Mouse (Mus musculus): Measurements from ENCODE around the gene Usp46. TPM values are rescaled to one million over a fixed set of nuclear protein-coding genes. Genes with fewer than 3 reads are reported as not detected.

The Usp46 gene
- polyA plus RNA-seq, 1 experiment from 2014 or later = 32.5 TPM

GRCm38 (mm10) chr5:74094841-74095437, 26.7 kb upstream of the Usp46 start:
- Histone ChIP-seq H3K36me3 (ENCODE audit: control insufficient read depth, insufficient read depth) (peaks cover 4% of the 10 kb centered on the region; the same call in 1 of the 2 replicates), H3K4me3 (replicated peaks; ENCODE audit: low read length) (no peak overlapping the region; the same call in 1 of the 2 replicates), H3K9ac (replicated peaks; ENCODE audit: low read depth, low read length) (no peak overlapping the region), H3K4me2 (ENCODE audit: low read length) (peak overlapping the region; percentile 87), H3K9me3 (ENCODE audit: control insufficient read depth, low read length) (no peaks in the 10 kb centered on the region), H3K4me1 (replicated peaks; ENCODE audit: control insufficient read depth, insufficient read depth, low read length) (peaks cover 19% of the 10 kb centered on the region), H3K27ac (ENCODE audit: low read length) (no peak overlapping the region), H3K27me3 (replicated peaks; ENCODE audit: control insufficient read depth, insufficient read depth, low read length) (no peaks in the 10 kb centered on the region)
- WGBS = 89% methylated on average over 8 of the region's 8 CpGs
- no peak for ATAC-seq

GRCm38 (mm10) chr5:74093556-74094428, 25.6 kb upstream of the Usp46 start:
- Histone ChIP-seq H3K4me3 (replicated peaks; ENCODE audit: low read length) (peak overlapping the region; percentile 52), H3K27me3 (replicated peaks; ENCODE audit: control insufficient read depth, insufficient read depth, low read length) (no peaks in the 10 kb centered on the region), H3K9me3 (ENCODE audit: control insufficient read depth, low read length) (no peaks in the 10 kb centered on the region), H3K4me2 (ENCODE audit: low read length) (peak overlapping the region; percentile 87), H3K9ac (replicated peaks; ENCODE audit: low read depth, low read length) (peak overlapping the region; percentile 68), H3K36me3 (ENCODE audit: control insufficient read depth, insufficient read depth) (peaks cover 4% of the 10 kb centered on the region; the same call in 1 of the 2 replicates), H3K4me1 (replicated peaks; ENCODE audit: control insufficient read depth, insufficient read depth, low read length) (peaks cover 14% of the 10 kb centered on the region), H3K27ac (ENCODE audit: low read length) (peak overlapping the region; percentile 62)
- 20% methylated on average over 11 of the region's 11 CpGs for WGBS
- no peak for ATAC-seq

- Histone ChIP-seq H3K9ac (replicated peaks; ENCODE audit: low read depth, low read length) (peak overlapping the region; percentile 68), H3K27me3 (replicated peaks; ENCODE audit: control insufficient read depth, insufficient read depth, low read length) (no peaks in the 10 kb centered on the region), H3K9me3 (ENCODE audit: control insufficient read depth, low read length) (no peaks in the 10 kb centered on the region), H3K4me1 (replicated peaks; ENCODE audit: control insufficient read depth, insufficient read depth, low read length) (peaks cover 14% of the 10 kb centered on the region), H3K27ac (ENCODE audit: low read length) (peak overlapping the region; percentile 62), H3K36me3 (ENCODE audit: control insufficient read depth, insufficient read depth) (peaks cover 4% of the 10 kb centered on the region; the same call in 1 of the 2 replicates), H3K4me2 (ENCODE audit: low read length) (peak overlapping the region; percentile 87), H3K4me3 (replicated peaks; ENCODE audit: low read length) (peak overlapping the region; percentile 52)
- WGBS = under 1% methylated on average over 56 of the region's 57 CpGs
- peak; percentile 98 for ATAC-seq
Measured at GRCm38 (mm10) chr5:74092833-74093555, 24.8 kb upstream of the Usp46 start.

DNA sequence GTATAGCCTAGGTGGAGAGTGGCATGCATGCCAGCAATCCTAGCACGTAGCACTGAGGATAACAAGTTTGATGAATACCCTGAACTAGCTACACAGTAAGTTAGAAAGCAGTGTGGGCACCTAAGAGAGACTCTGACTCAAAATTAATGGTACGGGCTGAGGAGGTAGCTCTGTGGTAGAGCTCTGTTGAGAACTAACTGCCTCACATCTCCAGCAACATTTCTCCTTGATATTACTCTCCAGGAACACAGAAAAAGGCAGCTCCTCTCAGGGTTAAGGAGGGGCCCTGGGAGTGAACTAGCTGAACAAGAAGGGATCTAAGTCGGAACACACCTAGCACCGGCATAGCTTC, 24.2 kb upstream of the Usp46 start:
- 43% methylated on average over 4 of the region's 4 CpGs for WGBS
- ATAC-seq = no peak; the same call in 1 of the 2 replicates
- Histone ChIP-seq H3K36me3 (ENCODE audit: control insufficient read depth, insufficient read depth) (peaks cover 4% of the 10 kb centered on the region; the same call in 1 of the 2 replicates), H3K9me3 (ENCODE audit: control insufficient read depth, low read length) (no peaks in the 10 kb centered on the region), H3K4me3 (replicated peaks; ENCODE audit: low read length) (peak overlapping the region; percentile 52), H3K27ac (ENCODE audit: low read length) (no peak overlapping the region), H3K4me1 (replicated peaks; ENCODE audit: control insufficient read depth, insufficient read depth, low read length) (peaks cover 14% of the 10 kb centered on the region), H3K27me3 (replicated peaks; ENCODE audit: control insufficient read depth, insufficient read depth, low read length) (no peaks in the 10 kb centered on the region), H3K9ac (replicated peaks; ENCODE audit: low read depth, low read length) (peak overlapping the region; percentile 55), H3K4me2 (ENCODE audit: low read length) (peak overlapping the region; percentile 87)

GRCm38 (mm10) chr5:74089643-74090042, 21.4 kb upstream of the Usp46 start:
- Histone ChIP-seq H3K36me3 (ENCODE audit: control insufficient read depth, insufficient read depth) (no peaks in the 10 kb centered on the region), H3K9ac (replicated peaks; ENCODE audit: low read depth, low read length) (no peak overlapping the region), H3K4me3 (replicated peaks; ENCODE audit: low read length) (no peak overlapping the region), H3K4me2 (ENCODE audit: low read length) (no peak overlapping the region), H3K27me3 (replicated peaks; ENCODE audit: control insufficient read depth, insufficient read depth, low read length) (no peaks in the 10 kb centered on the region), H3K4me1 (replicated peaks; ENCODE audit: control insufficient read depth, insufficient read depth, low read length) (peaks cover 9% of the 10 kb centered on the region), H3K9me3 (ENCODE audit: control insufficient read depth, low read length) (no peaks in the 10 kb centered on the region), H3K27ac (ENCODE audit: low read length) (no peak overlapping the region)
- no peak for ATAC-seq
- whole genome bisulfite sequencing = 89% methylated on average over 3 of the region's 3 CpGs

GRCm38 (mm10) chr5:74081756-74082155, 13.5 kb upstream of the Usp46 start:
- ATAC-seq = no peak
- Histone ChIP-seq H3K27me3 (replicated peaks; ENCODE audit: control insufficient read depth, insufficient read depth, low read length) (peaks cover 5% of the 10 kb centered on the region; the same call in 1 of the 2 replicates), H3K9me3 (ENCODE audit: control insufficient read depth, low read length) (no peaks in the 10 kb centered on the region), H3K4me3 (replicated peaks; ENCODE audit: low read length) (no peak overlapping the region), H3K9ac (replicated peaks; ENCODE audit: low read depth, low read length) (no peak overlapping the region), H3K4me2 (ENCODE audit: low read length) (no peak overlapping the region), H3K27ac (ENCODE audit: low read length) (no peak overlapping the region), H3K4me1 (replicated peaks; ENCODE audit: control insufficient read depth, insufficient read depth, low read length) (no peaks in the 10 kb centered on the region), H3K36me3 (ENCODE audit: control insufficient read depth, insufficient read depth) (no peaks in the 10 kb centered on the region)
- 94% methylated on average over 6 of the region's 6 CpGs for WGBS

DNA sequence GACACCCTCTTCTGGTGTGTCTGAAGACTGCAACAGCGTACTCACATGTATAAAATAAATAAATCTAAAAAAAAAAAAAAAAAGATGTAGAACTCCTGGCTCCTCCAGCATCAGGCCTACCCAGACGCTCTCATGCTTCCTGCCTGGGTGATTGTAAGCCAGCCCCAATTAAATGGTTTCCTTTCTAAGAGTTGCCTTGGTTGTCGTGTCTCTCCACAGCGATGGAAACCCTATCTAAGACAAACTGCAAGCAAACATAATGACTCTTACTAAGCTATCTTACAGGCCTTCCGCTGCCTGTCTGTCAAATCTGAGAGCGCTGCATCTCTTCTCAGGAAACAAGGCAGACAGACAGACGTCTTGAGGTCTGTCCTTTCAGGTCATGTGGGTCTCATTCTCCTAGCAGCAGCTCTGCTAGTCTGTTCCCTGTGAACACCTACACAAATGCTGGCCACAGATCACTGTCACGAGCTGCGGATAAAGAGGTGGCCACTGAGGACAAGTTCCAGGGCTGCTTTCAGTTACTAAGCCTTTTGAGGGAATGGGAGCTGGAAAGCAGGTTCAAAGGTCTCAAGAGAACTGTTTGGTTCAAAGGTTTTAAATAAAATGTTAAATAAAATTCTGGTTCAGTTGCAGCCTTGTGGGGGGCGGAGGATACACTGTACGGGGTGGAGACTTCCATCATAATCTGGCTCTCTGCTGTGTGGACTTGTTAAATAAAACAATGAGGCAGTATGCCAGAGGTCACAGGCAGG, 10.8 kb upstream of the Usp46 start:
- H3K9ac ChIP-seq (replicated peaks; ENCODE audit: low read depth, low read length) = no peak overlapping the region
- ATAC-seq = no peak
- H3K9me3 ChIP-seq (ENCODE audit: control insufficient read depth, low read length) = no peaks in the 10 kb centered on the region
- no peak overlapping the region for H3K4me3 ChIP-seq (replicated peaks; ENCODE audit: low read length)
- H3K36me3 ChIP-seq (ENCODE audit: control insufficient read depth, insufficient read depth) = no peaks in the 10 kb centered on the region
- WGBS = 77% methylated on average over 11 of the region's 11 CpGs
- no peak overlapping the region for H3K4me2 ChIP-seq (ENCODE audit: low read length)
- no peaks in the 10 kb centered on the region for H3K4me1 ChIP-seq (replicated peaks; ENCODE audit: control insufficient read depth, insufficient read depth, low read length)
- no peak overlapping the region for H3K27ac ChIP-seq (ENCODE audit: low read length)
- H3K27me3 ChIP-seq (replicated peaks; ENCODE audit: control insufficient read depth, insufficient read depth, low read length) = peaks cover 9% of the 10 kb centered on the region; the same call in 1 of the 2 replicates

DNA sequence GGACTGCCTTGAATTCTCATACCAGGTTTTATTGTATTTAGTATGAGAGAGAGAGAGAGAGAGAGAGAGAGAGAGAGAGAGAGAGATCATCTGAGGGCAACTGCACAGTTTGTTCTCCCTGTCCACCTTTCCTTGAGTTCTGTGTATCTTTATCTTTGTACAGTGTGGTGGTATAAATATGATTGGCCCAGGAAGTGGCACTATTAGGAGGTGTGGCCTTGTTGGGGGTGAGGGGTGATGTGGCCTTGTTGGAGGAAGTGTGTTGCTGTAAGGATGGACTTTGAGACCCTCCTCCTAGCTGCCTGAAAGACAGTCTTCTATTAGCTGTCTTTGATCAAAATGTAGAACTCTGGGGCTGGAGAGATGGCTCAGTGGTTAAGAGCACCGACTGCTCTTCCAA, 10.2 kb upstream of the Usp46 start:
- no peak overlapping the region for H3K27ac ChIP-seq (ENCODE audit: low read length)
- no peak overlapping the region for H3K4me3 ChIP-seq (replicated peaks; ENCODE audit: low read length)
- no peak overlapping the region for H3K4me2 ChIP-seq (ENCODE audit: low read length)
- no peak overlapping the region for H3K9ac ChIP-seq (replicated peaks; ENCODE audit: low read depth, low read length)
- no peaks in the 10 kb centered on the region for H3K4me1 ChIP-seq (replicated peaks; ENCODE audit: control insufficient read depth, insufficient read depth, low read length)
- no peaks in the 10 kb centered on the region for H3K36me3 ChIP-seq (ENCODE audit: control insufficient read depth, insufficient read depth)
- H3K27me3 ChIP-seq (replicated peaks; ENCODE audit: control insufficient read depth, insufficient read depth, low read length) = peaks cover 9% of the 10 kb centered on the region; the same call in 1 of the 2 replicates
- no peak for ATAC-seq
- WGBS = 89% methylated on average over 1 of the region's 1 CpGs
- no peaks in the 10 kb centered on the region for H3K9me3 ChIP-seq (ENCODE audit: control insufficient read depth, low read length)
